Mouse (Mus musculus) central nervous system, embryonic 14 days (tissue): Measurements from ENCODE around the gene Olfr996. TPM values are rescaled to one million over a fixed set of nuclear protein-coding genes. Genes with fewer than 3 reads are reported as not detected.

Experiments
- polyA plus RNA-seq: library from polyadenylated mRNA; depleted of rRNA; stranded (reverse); fragments of >200 nt; gene quantifications from 2 replicates; pipeline ENCODE4 v1.2.3, GENCODE M21; 2012; rRNA removed

Olfr996 gene
- not detected in 2 replicates for polyA plus RNA-seq

DNA sequence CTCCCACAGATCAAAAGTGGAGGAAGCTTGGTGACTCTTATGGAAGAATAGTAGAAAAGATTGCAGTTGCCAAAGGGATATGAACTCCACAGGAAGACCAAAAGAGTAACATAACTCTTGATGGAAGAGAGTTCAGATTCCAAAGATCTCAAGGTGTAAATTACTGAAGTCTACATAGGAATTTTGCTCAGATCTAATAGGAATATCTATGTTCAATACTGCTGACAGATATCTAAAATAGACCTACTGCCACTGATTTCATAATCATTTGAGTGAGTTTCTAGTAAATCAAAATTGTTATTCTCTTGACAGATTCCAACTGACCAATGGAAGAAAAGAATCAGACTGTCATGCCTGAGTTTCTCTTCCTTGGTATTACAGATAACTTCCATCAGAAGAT is at the start of gene Olfr996:
Gene Olfr996, plus strand, starts transcription at position 301 of the 400 bp plus-strand sequence.

DNA sequence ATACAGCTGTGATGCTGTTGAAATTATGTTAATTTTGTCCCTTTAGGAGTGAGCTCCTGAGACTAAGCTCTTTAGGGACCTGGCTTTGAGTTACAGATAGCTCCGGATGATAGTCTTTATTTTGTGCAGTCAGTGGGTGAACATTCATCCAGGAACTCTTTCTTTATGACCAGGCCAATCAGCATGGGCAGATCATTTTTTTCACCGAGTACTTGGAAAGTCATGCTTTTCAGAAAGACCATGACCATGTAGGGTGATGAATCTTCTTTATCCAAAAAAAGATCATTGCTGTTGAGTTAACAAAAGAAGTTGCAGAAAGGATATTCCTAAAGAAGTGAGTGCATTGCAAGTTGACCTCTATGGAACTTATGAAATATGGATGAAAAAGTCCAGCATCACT is 9.6 kb downstream of the Olfr996 start, which contains the start of gene Olfr998:
Gene Olfr998, plus strand, starts transcription at position 301 of the 400 bp plus-strand sequence.

GRCm38 (mm10) chr2:85611803-85612202 is 32.8 kb downstream of the Olfr996 start, which contains the start of gene Olfr1000:
TSS of gene Olfr1000 (minus strand) at chr2:85611903.

Other genes starting within 250 kb of the Olfr996 start
- not detected in 2 replicates for gene Olfr987, start 239.9 kb upstream of the Olfr996 start, polyA plus RNA-seq
- gene Olfr988, start 216.0 kb upstream of the Olfr996 start, polyA plus RNA-seq = not detected in 2 replicates
- not detected in 2 replicates for gene Olfr992, start 169.7 kb upstream of the Olfr996 start, polyA plus RNA-seq
- gene Olfr993, start 164.3 kb upstream of the Olfr996 start, polyA plus RNA-seq = not detected in 2 replicates
- gene Olfr994, start 142.8 kb upstream of the Olfr996 start, polyA plus RNA-seq = not detected in 2 replicates
- gene Olfr995, start 135.6 kb upstream of the Olfr996 start, polyA plus RNA-seq = not detected in 2 replicates
- gene 4833423E24Rik, start 60.2 kb upstream of the Olfr996 start, polyA plus RNA-seq = 0.07 and 0.44 TPM in 2 replicates
- not detected in 2 replicates for gene Olfr998, start 9.7 kb downstream of the Olfr996 start, polyA plus RNA-seq
- not detected in 2 replicates for gene Olfr1000, start 32.7 kb downstream of the Olfr996 start, polyA plus RNA-seq
- gene Olfr1002, start 71.5 kb downstream of the Olfr996 start, polyA plus RNA-seq = not detected in 2 replicates
- gene Olfr154, start 85.2 kb downstream of the Olfr996 start, polyA plus RNA-seq = not detected in 2 replicates
- gene Olfr1006, start 99.6 kb downstream of the Olfr996 start, polyA plus RNA-seq = not detected in 2 replicates
- not detected in 2 replicates for gene Olfr1008, start 110.2 kb downstream of the Olfr996 start, polyA plus RNA-seq
- not detected in 2 replicates for gene Olfr1009, start 136.2 kb downstream of the Olfr996 start, polyA plus RNA-seq
- not detected in 2 replicates for gene Olfr1012, start 183.6 kb downstream of the Olfr996 start, polyA plus RNA-seq
- gene Olfr1013, start 187.9 kb downstream of the Olfr996 start, polyA plus RNA-seq = not detected in 2 replicates
- not detected in 2 replicates for gene Olfr1014, start 193.5 kb downstream of the Olfr996 start, polyA plus RNA-seq
- gene Olfr1015, start 202.8 kb downstream of the Olfr996 start, polyA plus RNA-seq = not detected in 2 replicates
- not detected in 2 replicates for gene Olfr1016, start 223.3 kb downstream of the Olfr996 start, polyA plus RNA-seq
- gene Olfr1018, start 239.3 kb downstream of the Olfr996 start, polyA plus RNA-seq = not detected in 2 replicates